Mouse (Mus musculus) CH12.LX (cell line): ENCODE data around the gene Dek. TPM values are rescaled to one million over a fixed set of nuclear protein-coding genes. Genes with fewer than 3 reads are reported as not detected.
A peak's percentile ranks its signal among the peaks of the same experiment; 100 is the strongest.

ENCODE experiments used
- DNase-seq: peaks from one replicate; pipeline ENCODE4 v3.0.0-alpha.2; 2013; ENCODE audit errors: extremely low read depth
- H3K27ac ChIP-seq: 2 replicates; pipeline ENCODE4 v1.5.1; 2012; ENCODE audit warnings: low read depth, mild to moderate bottlenecking, control low read depth, moderate library complexity; ENCODE audit not compliant: insufficient read depth
- H3K27me3 ChIP-seq: replicated peaks from 2 replicates; pipeline ENCODE3; 2012; ENCODE audit warnings: inconsistent platforms
- H3K36me3 ChIP-seq, 2 experiments: replicated peaks in 1 of 2; 2 replicates each; pipeline versions ENCODE3 to v1.6.1; 2012; ENCODE audit warnings: inconsistent platforms in 1 of 2, low read length in 1 of 2, mild to moderate bottlenecking in 1 of 2, mixed read lengths in 1 of 2, moderate library complexity in 1 of 2; ENCODE audit not compliant: control insufficient read depth in 1 of 2, insufficient read depth in 1 of 2
- H3K4me1 ChIP-seq, 2 experiments: 2 replicates each; pipeline ENCODE4 v1.6.1; 2012; ENCODE audit warnings: inconsistent platforms in 1 of 2, moderate library complexity in 1 of 2; ENCODE audit not compliant: insufficient read depth in 2 of 2, control insufficient read depth in 1 of 2
- H3K4me2 ChIP-seq: 2 replicates; pipeline ENCODE4 v1.6.1; 2012; ENCODE audit warnings: low read depth, mild to moderate bottlenecking, control low read depth; ENCODE audit not compliant: poor library complexity, insufficient read depth, severe bottlenecking
- H3K4me3 ChIP-seq, 3 experiments: fragments of 150-350 bp in 1 of 3; sonication (generic) in 1 of 3; replicated peaks in 1 of 3; 2 replicates each; pipeline versions ENCODE3 to v1.5.1; 2011 to 2012; ENCODE audit warnings: low read depth in 2 of 3, low read length in 2 of 3, mild to moderate bottlenecking in 2 of 3, moderate library complexity in 2 of 3, control low read depth in 1 of 3, improper control_type of control experiment in 1 of 3, inconsistent platforms in 1 of 3, mixed read lengths in 1 of 3; ENCODE audit not compliant: poor library complexity in 1 of 3
- H3K79me2 ChIP-seq: replicated peaks from 2 replicates; pipeline ENCODE4 v1.6.1; 2012; ENCODE audit warnings: mild to moderate bottlenecking, moderate library complexity; ENCODE audit not compliant: control insufficient read depth, poor library complexity, insufficient read depth, severe bottlenecking; ENCODE audit errors: extremely low read depth
- H3K9ac ChIP-seq: 2 replicates; pipeline ENCODE4 v1.6.1; 2012; ENCODE audit warnings: low read depth, mild to moderate bottlenecking, control low read depth, moderate library complexity; ENCODE audit not compliant: insufficient read depth
- H3K9me3 ChIP-seq: replicated peaks from 2 replicates; pipeline ENCODE3; 2012; ENCODE audit warnings: low read length, inconsistent platforms, mixed read lengths
- CHD1 ChIP-seq: IDR thresholded peaks from 2 replicates; pipeline ENCODE4 v1.6.1; 2012; ENCODE audit warnings: low read depth, low read length, improper control_type of control experiment, inconsistent platforms
- CHD2 ChIP-seq: IDR thresholded peaks from 2 replicates; pipeline ENCODE4 v1.6.1; 2011; ENCODE audit warnings: low read length, improper control_type of control experiment
- CTCF ChIP-seq, 2 experiments: IDR thresholded peaks in 1 of 2; conservative IDR thresholded peaks in 1 of 2; 2 replicates each; pipeline ENCODE4 v1.5.1; 2011 to 2012; ENCODE audit warnings: low read depth in 2 of 2, low read length in 2 of 2, improper control_type of control experiment in 1 of 2, inconsistent platforms in 1 of 2, mild to moderate bottlenecking in 1 of 2, moderate library complexity in 1 of 2
- E2F4 ChIP-seq: IDR thresholded peaks from 2 replicates; pipeline ENCODE4 v1.6.1; 2011; ENCODE audit warnings: low read depth, low read length, improper control_type of control experiment; ENCODE audit not compliant: insufficient replicate concordance
- ELF1 ChIP-seq: IDR thresholded peaks from 2 replicates; pipeline ENCODE4 v1.6.1; 2014; ENCODE audit warnings: low read depth, mild to moderate bottlenecking, inconsistent platforms, low read length, improper control_type of control experiment
- EP300 ChIP-seq: IDR thresholded peaks from 2 replicates; pipeline ENCODE4 v1.6.1; 2011; ENCODE audit warnings: low read length, improper control_type of control experiment
- GABPA ChIP-seq: IDR thresholded peaks from 2 replicates; pipeline ENCODE4 v1.6.1; 2012; ENCODE audit warnings: low read depth, low read length, improper control_type of control experiment, inconsistent platforms; ENCODE audit not compliant: insufficient replicate concordance
- HCFC1 ChIP-seq: IDR thresholded peaks from 2 replicates; pipeline ENCODE4 v1.6.1; 2012; ENCODE audit warnings: low read depth, mild to moderate bottlenecking, inconsistent platforms, low read length, improper control_type of control experiment
- IRF4 ChIP-seq: IDR thresholded peaks from 2 replicates; pipeline ENCODE4 v1.6.1; 2014; ENCODE audit warnings: low read depth, mild to moderate bottlenecking, inconsistent platforms, low read length, improper control_type of control experiment
- JUND ChIP-seq: conservative IDR thresholded peaks from 2 replicates; pipeline ENCODE4 v1.6.1; 2011; ENCODE audit warnings: low read depth, low read length, improper control_type of control experiment
- MAZ ChIP-seq: IDR thresholded peaks from 2 replicates; pipeline ENCODE4 v1.6.1; 2012; ENCODE audit warnings: low read depth, mild to moderate bottlenecking, inconsistent platforms, low read length, improper control_type of control experiment, moderate library complexity
- MYC ChIP-seq: IDR thresholded peaks from 2 replicates; pipeline ENCODE4 v1.6.1; 2011; ENCODE audit warnings: low read depth, mild to moderate bottlenecking, improper control_type of control experiment, low read length
- POLR2AphosphoS2 ChIP-seq: IDR thresholded peaks from 2 replicates; pipeline ENCODE4 v1.6.1; 2011; ENCODE audit warnings: low read depth, low read length, improper control_type of control experiment
- RAD21 ChIP-seq: IDR thresholded peaks from 2 replicates; pipeline ENCODE4 v1.6.1; 2011; ENCODE audit warnings: low read depth, mild to moderate bottlenecking, low read length, improper control_type of control experiment, moderate library complexity
- SIN3A ChIP-seq: IDR thresholded peaks from 2 replicates; pipeline ENCODE4 v1.6.1; 2012; ENCODE audit warnings: low read length, improper control_type of control experiment, inconsistent platforms
- SMC3 ChIP-seq: IDR thresholded peaks from 2 replicates; pipeline ENCODE4 v1.6.1; 2011; ENCODE audit warnings: low read depth, low read length, improper control_type of control experiment
- TBP ChIP-seq: conservative IDR thresholded peaks from 2 replicates; pipeline ENCODE4 v1.6.1; 2011; ENCODE audit warnings: low read depth, low read length, improper control_type of control experiment
- TCF12 ChIP-seq: IDR thresholded peaks from 2 replicates; pipeline ENCODE4 v1.6.1; 2014; ENCODE audit warnings: low read depth, mild to moderate bottlenecking, inconsistent platforms, low read length, improper control_type of control experiment
- USF1 ChIP-seq: IDR thresholded peaks from 2 replicates; pipeline ENCODE4 v1.6.1; 2014; ENCODE audit warnings: low read depth, mild to moderate bottlenecking, inconsistent platforms, low read length, improper control_type of control experiment
- USF2 ChIP-seq: conservative IDR thresholded peaks from 2 replicates; pipeline ENCODE4 v1.6.1; 2011; ENCODE audit warnings: low read depth, low read length, improper control_type of control experiment
- ZKSCAN1 ChIP-seq: IDR thresholded peaks from 2 replicates; pipeline ENCODE4 v1.6.1; 2012; ENCODE audit warnings: low read depth, inconsistent platforms, low read length, improper control_type of control experiment, borderline replicate concordance
- dilution Hi-C: fragments of 300-500 bp; cut with MboI; formaldehyde crosslinking; loops from 2 replicates; pipeline ENCODE4 v1.14.3; 2020; ENCODE audit warnings: low sequenced_read_pairs; ENCODE audit not compliant: extremely low pct_unique_long_range_greater_than_20kb, extremely low pct_ligation_motif_present
- in situ Hi-C: fragments of 300-500 bp; cut with MboI; formaldehyde crosslinking; loops from 3 replicates; pipeline ENCODE4 v1.14.3; 2019; ENCODE audit warnings: low sequenced_read_pairs, low pct_ligation_motif_present, low pct_unique_long_range_greater_than_20kb, mixed read lengths
- polyA plus RNA-seq: library from polyadenylated mRNA; unstranded; fragments of >175 nt; gene quantifications from 2 replicates; pipeline ENCODE4 v1.2.1, GENCODE M21; 2012; ENCODE audit warnings: low read depth; ENCODE audit not compliant: insufficient read length
- total RNA-seq, 2 experiments: library from RNA; depleted of rRNA; stranded (reverse); fragments of 300-350 nt in 1 of 2; fragments of >200 nt in 1 of 2; gene quantifications; 2 replicates each; pipeline ENCODE4 v1.2.3; 2012 to 2014

Gene Dek
- total and polyA plus RNA-seq, 3 experiments, result 28.8 to 228 (median 196) TPM

DNA sequence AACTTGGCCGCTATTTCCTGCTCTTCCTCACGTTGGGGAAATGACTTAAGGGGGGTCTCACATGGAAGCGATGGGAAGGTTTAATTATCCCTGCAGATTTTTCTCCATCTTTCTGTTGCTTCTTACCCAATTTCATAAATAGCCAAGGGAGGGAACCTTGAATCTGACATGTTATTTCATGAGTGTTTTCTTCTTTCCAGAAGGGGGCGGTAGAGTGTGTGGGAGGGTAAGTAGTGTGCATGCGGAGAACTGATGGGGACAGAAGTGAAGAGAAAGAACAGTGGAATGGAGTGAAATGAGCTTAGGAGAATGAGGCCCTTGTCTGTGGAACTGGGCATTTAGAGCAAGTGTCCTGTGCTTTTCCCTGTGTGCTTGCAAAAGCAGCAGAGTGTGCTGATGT, 27.2 kb downstream of the Dek start:
- no peak overlapping the region for H3K27ac ChIP-seq
- in situ Hi-C loops, result no loop called here
- no peaks in the 10 kb centered on the region for H3K4me1 ChIP-seq
- no peak overlapping the region for H3K4me3 ChIP-seq
- peak; percentile 39 for TF ChIP-seq RAD21
- no peak for TF ChIP-seq ZKSCAN1
- peak in 1 of 2 experiments; percentile 57; a peak in 2 of 4 replicates for TF ChIP-seq CTCF (conservative IDR thresholded peaks at IDR 0.05 in 1 of 2, IDR thresholded peaks at IDR 0.05 in 1 of 2; ENCODE audit: low read depth in 2 of 2, low read length in 2 of 2)
- peak; percentile 46 for TF ChIP-seq SMC3
- TF ChIP-seq, all 38 proteins: peak for 3
- Histone ChIP-seq H3K9me3 (no peaks in the 10 kb centered on the region), H3K9ac (no peak overlapping the region), H3K27me3 (no peaks in the 10 kb centered on the region), H3K4me2 (no peak overlapping the region), H3K36me3 (peaks cover 6 to 81% of the 10 kb centered on the region in 2 experiments), H3K79me2 (no peaks in the 10 kb centered on the region)
- dilution Hi-C loops, result no loop called here
- peak; percentile 22 for DNase-seq

DNA sequence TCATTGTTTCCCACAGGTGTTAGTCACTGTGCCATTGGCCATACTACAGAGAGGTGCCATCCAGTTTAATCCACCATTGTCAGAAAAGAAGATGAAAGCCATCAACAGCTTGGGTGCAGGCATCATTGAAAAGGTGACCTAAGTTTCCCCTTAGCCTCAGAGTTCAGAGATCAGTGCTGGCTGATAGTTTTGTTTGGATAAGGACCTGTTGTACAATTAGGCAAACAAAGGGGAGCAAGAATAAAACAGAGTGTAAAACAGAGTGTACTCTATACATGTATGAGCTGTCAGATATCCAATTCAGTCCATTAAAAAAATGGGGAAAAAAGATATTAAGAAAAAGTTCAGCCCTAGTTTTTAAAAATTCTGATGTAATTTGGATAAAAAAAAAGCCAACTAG, 28.6 kb downstream of the Dek start:
- no peak for DNase-seq
- Histone ChIP-seq H3K4me3 (no peak overlapping the region), H3K36me3 (peaks cover 6 to 85% of the 10 kb centered on the region in 2 experiments), H3K27me3 (no peaks in the 10 kb centered on the region), H3K9ac (no peak overlapping the region), H3K4me1 (no peaks in the 10 kb centered on the region), H3K27ac (no peak overlapping the region), H3K9me3 (no peaks in the 10 kb centered on the region), H3K4me2 (no peak overlapping the region), H3K79me2 (no peaks in the 10 kb centered on the region)
- no peak for TF ChIP-seq ELF1
- no peak for TF ChIP-seq CHD2
- TF ChIP-seq IRF4, result no peak
- no peak for TF ChIP-seq TCF12
- no peak for TF ChIP-seq USF2
- no peak for TF ChIP-seq ZKSCAN1
- no peak for TF ChIP-seq EP300
- TF ChIP-seq TBP, result no peak
- TF ChIP-seq MYC, result no peak
- TF ChIP-seq HCFC1, result no peak
- TF ChIP-seq CHD1, result no peak
- TF ChIP-seq SIN3A, result no peak
- TF ChIP-seq POLR2AphosphoS2, result no peak
- TF ChIP-seq CTCF (conservative IDR thresholded peaks at IDR 0.05 in 1 of 2, IDR thresholded peaks at IDR 0.05 in 1 of 2; ENCODE audit: low read depth in 2 of 2, low read length in 2 of 2), result no peak
- TF ChIP-seq E2F4, result no peak
- no peak for TF ChIP-seq JUND
- TF ChIP-seq USF1, result no peak
- no peak for TF ChIP-seq GABPA
- no peak for TF ChIP-seq MAZ
- in situ Hi-C loops, result no loop called here
- dilution Hi-C loops, result no loop called here
